Comparison of ENCODE assay signal across 24 mouse cellular contexts in the genomic region with DNA sequence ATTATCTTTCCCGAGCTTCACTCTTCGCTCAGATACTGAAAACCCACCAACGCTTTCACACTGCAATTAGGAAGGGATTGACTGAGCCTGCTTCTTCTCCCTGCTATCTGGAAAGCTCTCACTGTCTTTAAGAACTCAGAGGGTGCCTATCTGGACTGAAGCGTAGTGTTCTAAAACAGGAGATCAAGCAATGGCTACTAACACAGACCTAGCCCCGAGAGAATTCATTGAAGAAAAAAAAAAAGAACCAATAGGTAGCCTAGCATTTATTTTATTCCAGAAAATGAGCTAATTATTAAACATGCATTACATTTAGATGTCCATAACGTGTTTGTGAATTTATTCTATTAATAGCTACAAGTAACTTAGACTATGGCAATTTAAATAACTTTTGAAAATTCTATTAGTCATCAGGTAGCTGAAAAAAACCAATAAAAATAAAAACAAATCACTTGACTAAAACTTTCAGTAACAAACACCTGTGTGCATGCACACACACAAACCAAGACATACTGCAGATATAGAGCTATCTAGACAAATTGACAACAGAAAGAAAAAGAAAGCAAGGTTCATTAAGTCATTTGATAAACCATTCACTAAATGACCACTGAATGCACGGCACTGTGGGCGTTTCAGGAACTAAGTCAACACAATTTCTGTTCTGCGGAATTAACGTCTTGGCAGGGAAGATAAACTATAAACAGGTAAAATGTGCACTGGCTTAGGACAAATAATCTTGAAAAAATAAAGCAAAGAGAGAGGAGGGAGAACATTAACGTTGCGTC. TPM values are rescaled to one million over a fixed set of nuclear protein-coding genes. Genes with fewer than 3 reads are reported as not detected.
DNase-seq lines count a peak whose midpoint lies in the region; ATAC-seq and TF ChIP-seq lines count a peak whose summit lies in the region.
"Had no signal": no experiment of that assay in that cellular context is flagged by ENCODE, and none has a peak within 500 bp of the region (broad histone marks: within the 10 kb centered on the region; RNA-seq: fewer than 3 reads in every experiment).

No protein-coding gene starts in this region.

- DNase-seq in heart, embryonic 10.5 days (ENCODE audit: low spot score), result no peak
- no peak for DNase-seq in heart, postnatal 10 days
- no peak for DNase-seq in heart, postnatal 0 days (ENCODE audit: low spot score)
- DNase-seq in heart, adult 18-20 months, result no peak
- DNase-seq in A20 (ENCODE audit: low read depth, low spot score), result peak; percentile 79
- no peak for DNase-seq in urinary bladder, postnatal 10 days (ENCODE audit: low spot score)
- DNase-seq in hindbrain, postnatal 0 days (ENCODE audit: low spot score), result no peak
- DNase-seq: adrenal gland, postnatal 14 days; cerebellum, adult 18-20 months; cerebellum, postnatal 25 days; forebrain, postnatal 0 days; gastrocnemius, postnatal 36 days; kidney, postnatal 10 days had no signal

- H3K9ac ChIP-seq in heart, postnatal 0 days (replicated peaks; ENCODE audit: low read depth, low read length), result no peak overlapping the region
- no peak overlapping the region for H3K9ac ChIP-seq in hindbrain, postnatal 0 days (replicated peaks; ENCODE audit: low read length)
- H3K9ac ChIP-seq: forebrain, postnatal 0 days; limb, embryonic 13.5 days; liver, embryonic 14.5 days; midbrain, embryonic 12.5 days; neural tube, embryonic 12.5 days; stomach, embryonic 15.5 days had no signal

- H3K4me1 ChIP-seq in heart, embryonic 10.5 days, result no peaks in the 10 kb centered on the region
- H3K4me1 ChIP-seq in heart, postnatal 0 days (ENCODE audit: control insufficient read depth, insufficient read depth), result no peaks in the 10 kb centered on the region
- peaks cover 3% of the 10 kb centered on the region; the same call in 1 of the 2 replicates for H3K4me1 ChIP-seq in bone marrow, adult 2 months (ENCODE audit: control insufficient read depth, insufficient read depth, low read length)
- H3K4me1 ChIP-seq in hindbrain, postnatal 0 days (ENCODE audit: insufficient read depth, low read length), result no peaks in the 10 kb centered on the region
- H3K4me1 ChIP-seq: forebrain, embryonic 10.5 days; limb, embryonic 13.5 days; midbrain, embryonic 12.5 days; neural tube, embryonic 12.5 days; stomach, embryonic 15.5 days had no signal

- no peaks in the 10 kb centered on the region for H3K9me3 ChIP-seq in heart, embryonic 10.5 days
- H3K9me3 ChIP-seq in heart, postnatal 0 days (replicated peaks; ENCODE audit: control insufficient read depth, low read length), result no peaks in the 10 kb centered on the region
- H3K9me3 ChIP-seq in hindbrain, postnatal 0 days (ENCODE audit: low read length), result no peaks in the 10 kb centered on the region
- H3K9me3 ChIP-seq: forebrain, embryonic 10.5 days; limb, embryonic 13.5 days; midbrain, embryonic 12.5 days; neural tube, embryonic 12.5 days; stomach, embryonic 15.5 days had no signal

- no peak for ATAC-seq in heart, postnatal 0 days (ENCODE audit: insufficient read depth, low read depth)
- ATAC-seq in hindbrain, postnatal 0 days, result no peak
- ATAC-seq: forebrain, postnatal 0 days; lung, postnatal 0 days had no signal

- TF ChIP-seq POLR2A in bone marrow, adult 2 months (IDR thresholded peaks at IDR 0.05; ENCODE audit: borderline replicate concordance, control insufficient read depth, low read depth, low read length), result no peak

- no peak for TF ChIP-seq CTCF in heart, postnatal 0 days (IDR thresholded peaks at IDR 0.05; ENCODE audit: low read depth)
- TF ChIP-seq CTCF in bone marrow, adult 2 months (IDR thresholded peaks at IDR 0.05; ENCODE audit: control insufficient read depth, insufficient read depth, low read length), result no peak
- no peak for TF ChIP-seq CTCF in hindbrain, postnatal 0 days (IDR thresholded peaks at IDR 0.05; ENCODE audit: low read depth)

- H3K27me3 ChIP-seq in heart, embryonic 10.5 days (ENCODE audit: insufficient read depth, poor library complexity, severe bottlenecking), result no peaks in the 10 kb centered on the region
- H3K27me3 ChIP-seq in heart, postnatal 0 days (ENCODE audit: control insufficient read depth, insufficient read depth, low read length), result no peaks in the 10 kb centered on the region
- no peaks in the 10 kb centered on the region for H3K27me3 ChIP-seq in hindbrain, postnatal 0 days (ENCODE audit: insufficient read depth, low read length)
- H3K27me3 ChIP-seq: limb, embryonic 13.5 days; midbrain, embryonic 12.5 days; neural tube, embryonic 12.5 days; stomach, embryonic 15.5 days had no signal

- H3K36me3 ChIP-seq in heart, embryonic 10.5 days, result no peaks in the 10 kb centered on the region
- H3K36me3 ChIP-seq in heart, postnatal 0 days (replicated peaks; ENCODE audit: control insufficient read depth, insufficient read depth, low read length), result no peaks in the 10 kb centered on the region
- H3K36me3 ChIP-seq in hindbrain, postnatal 0 days (ENCODE audit: insufficient read depth, low read length), result no peaks in the 10 kb centered on the region
- H3K36me3 ChIP-seq: forebrain, embryonic 10.5 days; limb, embryonic 13.5 days; midbrain, embryonic 12.5 days; neural tube, embryonic 12.5 days; stomach, embryonic 15.5 days had no signal

- H3K4me2 ChIP-seq in heart, postnatal 0 days (ENCODE audit: low read depth, low read length), result peak overlapping the region; percentile 26
- no peak overlapping the region for H3K4me2 ChIP-seq in hindbrain, postnatal 0 days (ENCODE audit: low read depth, low read length)
- H3K4me2 ChIP-seq: limb, embryonic 13.5 days; midbrain, embryonic 12.5 days; neural tube, embryonic 12.5 days; stomach, embryonic 15.5 days had no signal

- WGBS in heart, embryonic 10.5 days, result 70% methylated on average over 12 of the region's 12 CpGs
- WGBS in heart, postnatal 0 days, result 58% methylated on average over 12 of the region's 12 CpGs
- 46% methylated on average over 12 of the region's 12 CpGs for WGBS in bone marrow, adult 2 months
- 88% methylated on average over 12 of the region's 12 CpGs for WGBS in hindbrain, postnatal 0 days

- intact Hi-C loops in heart, postnatal 10 days (cut with DNase I), result no loop called here

- peak overlapping the region; percentile 12; the same call in 1 of the 2 replicates for H3K4me3 ChIP-seq in heart, embryonic 10.5 days
- H3K4me3 ChIP-seq in heart, postnatal 0 days (ENCODE audit: low read depth, low read length), result peak overlapping the region; percentile 36; the same call in 1 of the 2 replicates
- peak overlapping the region; percentile 63 for H3K4me3 ChIP-seq in bone marrow, adult 2 months (replicated peaks; ENCODE audit: control insufficient read depth, low read depth, low read length)
- no peak overlapping the region for H3K4me3 ChIP-seq in hindbrain, postnatal 0 days (ENCODE audit: low read length)
- H3K4me3 ChIP-seq: forebrain, embryonic 10.5 days; limb, embryonic 13.5 days; midbrain, embryonic 12.5 days; neural tube, embryonic 12.5 days; stomach, embryonic 15.5 days had no signal

- TF ChIP-seq EP300 in heart, postnatal 0 days (IDR thresholded peaks at IDR 0.05; ENCODE audit: low read depth), result no peak

- no peak overlapping the region for H3K27ac ChIP-seq in heart, embryonic 10.5 days
- peak overlapping the region; percentile 26; the same call in 1 of the 2 replicates for H3K27ac ChIP-seq in heart, postnatal 0 days (ENCODE audit: low read depth)
- peak overlapping the region; percentile 90 for H3K27ac ChIP-seq in bone marrow, adult 2 months (ENCODE audit: control insufficient read depth, insufficient read depth, low read depth, low read length, poor library complexity)
- no peak overlapping the region for H3K27ac ChIP-seq in hindbrain, postnatal 0 days
- H3K27ac ChIP-seq: forebrain, embryonic 10.5 days; limb, embryonic 13.5 days; liver, embryonic 14.5 days; midbrain, embryonic 12.5 days; neural tube, embryonic 12.5 days; stomach, embryonic 15.5 days had no signal

RNA-seq across cellular contexts. Expression of a gene that starts 1.0 kb away (rescaled TPM):
- polyA plus RNA-seq in heart, embryonic 10.5 days (2016; fragmentation: Nextera tagmentation; extraction: Ambion mirVana), result 0.08 TPM in 1 of 2 replicates, not detected in the other
- under 1 TPM; 0.42 to 0.84 TPM for total RNA-seq in heart, postnatal 10 days (2021)
- total RNA-seq in heart, postnatal 0 days (2014; rRNA removed; ENCODE audit: low replicate concordance), result 0.12 TPM in 1 of 2 replicates, not detected in the other
- 0.11 and 0.26 TPM in 2 replicates for polyA plus RNA-seq in heart, postnatal 0 days (2015; fragmentation: Nextera tagmentation; extraction: Ambion mirVana)
- total RNA-seq in heart, adult 18-20 months (2021), result 1 to 10 TPM in 1 of 2 experiments, under 1 TPM in 1; 0.10 to 1.3 TPM
- 21.2 and 30.2 TPM in 2 replicates for polyA plus RNA-seq in bone marrow, adult 2 months (2011; ENCODE audit: insufficient read depth, insufficient read length, low replicate concordance, missing spikeins)
- 0.42 TPM in 1 of 2 replicates, not detected in the other for total RNA-seq in hindbrain, postnatal 0 days (2014; rRNA removed)
- 0.15 TPM in 1 of 2 replicates, not detected in the other for polyA plus RNA-seq in hindbrain, postnatal 0 days (2015; fragmentation: Nextera tagmentation; extraction: Ambion mirVana)
- total RNA-seq: forebrain, postnatal 0 days; layer of hippocampus, adult 18-20 months; layer of hippocampus, postnatal 25 days had no signal
- polyA plus RNA-seq: midbrain, embryonic 12.5 days; neural tube, embryonic 12.5 days had no signal

RNA-seq across cellular contexts. Expression of a gene that starts 22.9 kb away (rescaled TPM):
- polyA plus RNA-seq in heart, embryonic 10.5 days (2016; fragmentation: Nextera tagmentation; extraction: Ambion mirVana), result not detected in 2 replicates
- total RNA-seq in heart, postnatal 10 days (2021), result under 1 TPM; 0.10 to 0.17 TPM
- total RNA-seq in heart, postnatal 0 days (2014; rRNA removed; ENCODE audit: low replicate concordance), result 0.15 TPM in 1 of 2 replicates, not detected in the other
- not detected in 2 replicates for polyA plus RNA-seq in heart, postnatal 0 days (2015; fragmentation: Nextera tagmentation; extraction: Ambion mirVana)
- under 1 TPM in 1 of 2 experiments, not detected in 1; 0.36 TPM for total RNA-seq in heart, adult 18-20 months (2021)
- 6.1 and 16.0 TPM in 2 replicates for polyA plus RNA-seq in bone marrow, adult 2 months (2011; ENCODE audit: insufficient read depth, insufficient read length, low replicate concordance, missing spikeins)
- total RNA-seq in hindbrain, postnatal 0 days (2014; rRNA removed), result not detected in 2 replicates
- not detected in 2 replicates for polyA plus RNA-seq in hindbrain, postnatal 0 days (2015; fragmentation: Nextera tagmentation; extraction: Ambion mirVana)
- total RNA-seq: forebrain, postnatal 0 days; gastrocnemius, postnatal 36 days; layer of hippocampus, adult 18-20 months had no signal
- polyA plus RNA-seq: forebrain, embryonic 10.5 days; forebrain, postnatal 0 days; hindbrain, embryonic 11.5 days; limb, embryonic 13.5 days; lung, postnatal 0 days; neural tube, embryonic 12.5 days; stomach, embryonic 15.5 days had no signal

Comparison
In these comparisons a context has a peak if more than half of its experiments do, and no peak if none do; other contexts are left out.
1. H3K27ac ChIP-seq: peak in heart, postnatal 0 days (single experiment) and bone marrow, adult 2 months (single experiment); none in heart, embryonic 10.5 days (single experiment) and hindbrain, postnatal 0 days (single experiment).